Mouse (Mus musculus) small intestine, adult 2 months (tissue): ENCODE data around the gene Cpne7.

Experiments used
- CTCF ChIP-seq: fragments of 200-500 bp; IDR thresholded peaks from 2 replicates; pipeline ENCODE4 v1.5.1; 2012; ENCODE audit warnings: low read depth, mild to moderate bottlenecking, control low read depth, inconsistent platforms, low read length, moderate library complexity, mixed read lengths; ENCODE audit not compliant: insufficient replicate concordance, insufficient read length; ENCODE audit errors: extremely low read depth
- POLR2A ChIP-seq: fragments of 200-500 bp; IDR thresholded peaks from 2 replicates; pipeline ENCODE4 v1.6.1; 2012; ENCODE audit warnings: low read depth, mild to moderate bottlenecking, control low read depth, inconsistent platforms, low read length, moderate library complexity

- no peak for TF ChIP-seq POLR2A
- no peak for TF ChIP-seq CTCF
Measured at GRCm38 (mm10) chr8:123112892-123113291, 4.3 kb upstream of the Cpne7 start.
